Mouse (Mus musculus) brain, embryonic 18.5 days (tissue): ENCODE results near the gene Atp6v0a4.

ENCODE experiments used
- DNase-seq: peaks from one replicate; pipeline ENCODE4 v3.0.0-alpha.2; 2012; ENCODE audit warnings: low read depth, low spot score

Gene Atp6v0a4

GRCm38 (mm10) chr6:38012829-38013228, 111.6 kb downstream of the Atp6v0a4 start:
- DNase-seq, result no peak

- peak; percentile 36 for DNase-seq
Observed at GRCm38 (mm10) chr6:38007459-38007858, 116.9 kb downstream of the Atp6v0a4 start.
